Mouse (Mus musculus) WW6 (cell line): ENCODE measurements around the gene Vps35l.

ENCODE experiments used
- DNase-seq: peaks from one replicate; pipeline ENCODE4 v3.0.0-alpha.2; 2013; ENCODE audit warnings: low read depth, low spot score

The Vps35l gene

GRCm38 (mm10) chr7:118777598-118778394 is 37.8 kb downstream of the Vps35l start:
- DNase-seq: no peak

GRCm38 (mm10) chr7:118778561-118778960 is 38.5 kb downstream of the Vps35l start:
- no peak for DNase-seq

GRCm38 (mm10) chr7:118783305-118784001 is 43.4 kb downstream of the Vps35l start:
- no peak for DNase-seq

- no peak for DNase-seq
These were observed 46.1 kb downstream of the Vps35l start for GRCm38 (mm10) chr7:118786091-118786490.

- DNase-seq: no peak
These were observed 47.3 kb downstream of the Vps35l start for GRCm38 (mm10) chr7:118787326-118787725.

GRCm38 (mm10) chr7:118788481-118788880 is 48.5 kb downstream of the Vps35l start:
- DNase-seq: no peak

- no peak for DNase-seq
These were observed 50.3 kb downstream of the Vps35l start for GRCm38 (mm10) chr7:118790292-118790691.

GRCm38 (mm10) chr7:118793899-118794298 is 53.9 kb downstream of the Vps35l start:
- no peak for DNase-seq

- DNase-seq: no peak
These were observed 55.8 kb downstream of the Vps35l start for GRCm38 (mm10) chr7:118795779-118796178.

- no peak for DNase-seq
These were observed 56.8 kb downstream of the Vps35l start for GRCm38 (mm10) chr7:118796838-118797237.

GRCm38 (mm10) chr7:118797600-118797999 is 57.6 kb downstream of the Vps35l start:
- DNase-seq: no peak

- DNase-seq: no peak
These were observed 58.1 kb downstream of the Vps35l start for GRCm38 (mm10) chr7:118798105-118798570.

GRCm38 (mm10) chr7:118800112-118800734 is 60.2 kb downstream of the Vps35l start:
- DNase-seq: no peak

- no peak for DNase-seq
These were observed 61.8 kb downstream of the Vps35l start for GRCm38 (mm10) chr7:118801791-118802190.

- DNase-seq: no peak
These were observed 63.4 kb downstream of the Vps35l start for GRCm38 (mm10) chr7:118803425-118803824.

GRCm38 (mm10) chr7:118806631-118807411 is 66.8 kb downstream of the Vps35l start:
- no peak for DNase-seq

GRCm38 (mm10) chr7:118807899-118808298 is 67.9 kb downstream of the Vps35l start:
- DNase-seq: no peak

GRCm38 (mm10) chr7:118811407-118812106 is 71.5 kb downstream of the Vps35l start:
- no peak for DNase-seq

GRCm38 (mm10) chr7:118813592-118813991 is 73.6 kb downstream of the Vps35l start:
- DNase-seq: no peak

- DNase-seq: no peak
These were observed 76.2 kb downstream of the Vps35l start for GRCm38 (mm10) chr7:118816275-118816674.

- no peak for DNase-seq
These were observed 77.7 kb downstream of the Vps35l start for GRCm38 (mm10) chr7:118817741-118818140.
